Comparison of ENCODE assay signal across 23 mouse cellular contexts in genomic region chr2:91883961-91884360, GRCm38 (mm10). TPM values are rescaled to one million over a fixed set of nuclear protein-coding genes. Genes with fewer than 3 reads are reported as not detected.
A peak's percentile ranks its signal among the peaks of the same experiment; 100 is the strongest.
DNase-seq lines count a peak whose midpoint lies in the region; ATAC-seq lines count a peak whose summit lies in the region.
"Had no signal": no experiment of that assay in that cellular context is flagged by ENCODE, and none has a peak within 500 bp of the region (broad histone marks: within the 10 kb centered on the region; RNA-seq: fewer than 3 reads in every experiment).

No protein-coding gene starts in this region.

- no peak overlapping the region for H3K4me2 ChIP-seq in forebrain, embryonic 16.5 days (ENCODE audit: low read length)
- H3K4me2 ChIP-seq: embryonic facial prominence, embryonic 15.5 days; hindbrain, embryonic 12.5 days; kidney, embryonic 15.5 days; limb, embryonic 12.5 days; liver, embryonic 12.5 days had no signal

- no peak for DNase-seq in forebrain, embryonic 10.5 days (ENCODE audit: extremely low spot score, low spot score)
- DNase-seq in left cerebral cortex, postnatal 4 days, result peak; percentile 19
- DNase-seq in left cerebral cortex, adult 9 months (ENCODE audit: low spot score in 2 of 2), result no peak
- peak; percentile 25 to 30 for DNase-seq in cerebellum, postnatal 36 days
- DNase-seq in right cerebral cortex, postnatal 10 days (ENCODE audit: low spot score in 2 of 2), result no peak
- DNase-seq in Muller cell, postnatal 12 days (ENCODE audit: inconsistent ontology term), result no peak
- DNase-seq: adrenal gland, adult 2 months; gastrocnemius, postnatal 36 days; heart, postnatal 10 days; kidney, postnatal 4 days; lung, adult 2 months; retina, postnatal 1 day; right cerebral cortex, postnatal 4 days had no signal

- H3K9me3 ChIP-seq in forebrain, embryonic 16.5 days (ENCODE audit: control insufficient read depth, low read length), result no peaks in the 10 kb centered on the region
- no peaks in the 10 kb centered on the region for H3K9me3 ChIP-seq in forebrain, embryonic 10.5 days
- H3K9me3 ChIP-seq: embryonic facial prominence, embryonic 15.5 days; heart, embryonic 10.5 days; hindbrain, embryonic 12.5 days; kidney, embryonic 15.5 days; limb, embryonic 12.5 days; liver, embryonic 12.5 days had no signal

- 62% methylated on average over 4 of the region's 4 CpGs for WGBS in forebrain, embryonic 16.5 days
- 93% methylated on average over 4 of the region's 4 CpGs for WGBS in forebrain, embryonic 10.5 days

- ATAC-seq in forebrain, embryonic 16.5 days, result 0 out of 2 replicates have a peak, but pooled peaks have one; percentile 38
- ATAC-seq: intestine, embryonic 16.5 days; liver, embryonic 12.5 days had no signal

- no peaks in the 10 kb centered on the region for H3K27me3 ChIP-seq in forebrain, embryonic 16.5 days (replicated peaks; ENCODE audit: control insufficient read depth, insufficient read depth, low read length)
- H3K27me3 ChIP-seq in forebrain, embryonic 10.5 days (ENCODE audit: poor library complexity, severe bottlenecking), result no peaks in the 10 kb centered on the region
- H3K27me3 ChIP-seq: embryonic facial prominence, embryonic 15.5 days; hindbrain, embryonic 12.5 days; kidney, embryonic 15.5 days; limb, embryonic 12.5 days; liver, embryonic 12.5 days had no signal

- H3K4me3 ChIP-seq in forebrain, embryonic 16.5 days (replicated peaks; ENCODE audit: low read length), result no peak overlapping the region
- H3K4me3 ChIP-seq in forebrain, embryonic 10.5 days, result no peak overlapping the region
- H3K4me3 ChIP-seq: embryonic facial prominence, embryonic 15.5 days; heart, embryonic 10.5 days; hindbrain, embryonic 12.5 days; kidney, embryonic 15.5 days; limb, embryonic 12.5 days; liver, embryonic 12.5 days had no signal

- H3K36me3 ChIP-seq in forebrain, embryonic 16.5 days (ENCODE audit: control insufficient read depth, insufficient read depth), result peaks cover 3% of the 10 kb centered on the region; the same call in 1 of the 2 replicates
- peaks cover 28% of the 10 kb centered on the region for H3K36me3 ChIP-seq in forebrain, embryonic 10.5 days (replicated peaks)

- H3K9ac ChIP-seq in forebrain, embryonic 16.5 days (replicated peaks; ENCODE audit: low read depth, low read length), result no peak overlapping the region
- H3K9ac ChIP-seq: embryonic facial prominence, embryonic 15.5 days; hindbrain, embryonic 12.5 days; kidney, embryonic 15.5 days; limb, embryonic 12.5 days; liver, embryonic 12.5 days had no signal

- H3K27ac ChIP-seq in forebrain, embryonic 16.5 days (ENCODE audit: low read length), result no peak overlapping the region
- no peak overlapping the region for H3K27ac ChIP-seq in forebrain, embryonic 10.5 days
- H3K27ac ChIP-seq: embryonic facial prominence, embryonic 15.5 days; heart, embryonic 10.5 days; hindbrain, embryonic 12.5 days; kidney, embryonic 15.5 days; limb, embryonic 12.5 days; liver, embryonic 12.5 days; stomach, postnatal 0 days had no signal

- no peaks in the 10 kb centered on the region for H3K4me1 ChIP-seq in forebrain, embryonic 16.5 days (replicated peaks; ENCODE audit: control insufficient read depth, insufficient read depth, low read length)
- H3K4me1 ChIP-seq in forebrain, embryonic 10.5 days, result peaks cover under 1% of the 10 kb centered on the region
- H3K4me1 ChIP-seq: embryonic facial prominence, embryonic 15.5 days; heart, embryonic 10.5 days; hindbrain, embryonic 12.5 days; kidney, embryonic 15.5 days; limb, embryonic 12.5 days had no signal

- intact Hi-C loops in left cerebral cortex, postnatal 4 days (cut with DNase I), result no loop called here

RNA-seq across cellular contexts. Expression of gene Chrm4, which starts 43.1 kb away (rescaled TPM):
- 2.4 and 2.6 TPM in 2 replicates for polyA plus RNA-seq in forebrain, embryonic 16.5 days (2015; fragmentation: Nextera tagmentation; extraction: Ambion mirVana)
- polyA plus RNA-seq in forebrain, embryonic 10.5 days (2016; fragmentation: Nextera tagmentation; extraction: Ambion mirVana), result 0.12 and 0.77 TPM in 2 replicates
- 10 to 100 TPM; 10.8 to 12.2 TPM for total RNA-seq in left cerebral cortex, postnatal 4 days (2021)
- total RNA-seq: gastrocnemius, postnatal 36 days; monocyte, adult 5-6 weeks had no signal

RNA-seq across cellular contexts. Expression of gene Mdk, which starts 48.1 kb away (rescaled TPM):
- polyA plus RNA-seq in forebrain, embryonic 16.5 days (2015; fragmentation: Nextera tagmentation; extraction: Ambion mirVana), result 256 and 290 TPM in 2 replicates
- 1,773 and 1,865 TPM in 2 replicates for polyA plus RNA-seq in forebrain, embryonic 10.5 days (2016; fragmentation: Nextera tagmentation; extraction: Ambion mirVana)
- total RNA-seq in left cerebral cortex, postnatal 4 days (2021), result 10 to 100 TPM; 40.6 to 45.4 TPM
- total RNA-seq: monocyte, adult 5-6 weeks had no signal

Comparison
In these comparisons a context has a peak if more than half of its experiments do, and no peak if none do; other contexts are left out.
1. DNase-seq: peak in left cerebral cortex, postnatal 4 days (single experiment) and cerebellum, postnatal 36 days (2 of 2); none in forebrain, embryonic 10.5 days (single experiment), left cerebral cortex, adult 9 months (0 of 2), right cerebral cortex, postnatal 10 days (0 of 2) and Muller cell, postnatal 12 days (single experiment).